In genomic region chrX:73690917-73691629, GRCm38 (mm10) we compare ENCODE assay signal across 1 mouse cellular context.
TF ChIP-seq lines count a peak whose summit lies in the region.

No protein-coding gene starts in this region.

TF ChIP-seq in CH12.LX, 34 proteins besides CTCF, POLR2A, EP300 and RAD21 (continued from another document):
- no peak for TF ChIP-seq CHD1 (IDR thresholded peaks at IDR 0.05; ENCODE audit: low read depth, low read length)
